Comparison of ENCODE assay signal across 33 mouse cellular contexts in the genomic region with DNA sequence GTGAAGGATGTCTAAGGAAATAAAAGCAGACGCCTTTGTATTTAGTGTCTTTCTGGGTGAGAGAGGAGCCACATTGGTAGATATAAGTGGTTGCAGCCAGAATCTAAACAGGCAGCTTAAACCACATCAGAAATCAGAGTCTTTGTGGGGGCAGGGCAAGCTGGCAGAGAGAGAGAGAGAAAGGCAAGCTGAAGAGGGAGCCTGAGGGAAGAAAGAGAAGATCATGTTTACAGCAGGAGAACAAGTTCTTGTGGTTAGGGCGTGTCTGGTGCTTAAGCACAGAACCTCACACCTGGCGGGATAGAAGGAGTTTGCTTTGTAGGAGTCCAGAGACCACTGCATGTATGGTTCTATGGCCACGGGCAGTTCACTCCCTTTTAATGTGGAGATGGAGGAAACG. TPM values are rescaled to one million over a fixed set of nuclear protein-coding genes. Genes with fewer than 3 reads are reported as not detected.
DNase-seq lines count a peak whose midpoint lies in the region; ATAC-seq and TF ChIP-seq lines count a peak whose summit lies in the region.
"Had no signal": no experiment of that assay in that cellular context is flagged by ENCODE, and none has a peak within 500 bp of the region (broad histone marks: within the 10 kb centered on the region; RNA-seq: fewer than 3 reads in every experiment).

No protein-coding gene starts in this region.

- no peak for TF ChIP-seq POLR2A in brain, embryonic 14.5 days (IDR thresholded peaks at IDR 0.05; ENCODE audit: borderline replicate concordance, extremely low read depth, insufficient read depth, insufficient read length, poor library complexity, severe bottlenecking)

- H3K4me1 ChIP-seq in forebrain, postnatal 0 days (ENCODE audit: insufficient read depth) = no peaks in the 10 kb centered on the region
- H3K4me1 ChIP-seq in forebrain, embryonic 11.5 days (replicated peaks; ENCODE audit: control insufficient read depth, insufficient read depth, low read length) = no peaks in the 10 kb centered on the region
- H3K4me1 ChIP-seq in embryonic facial prominence, embryonic 14.5 days (ENCODE audit: control insufficient read depth, insufficient read depth, low read length) = peaks cover 9% of the 10 kb centered on the region
- H3K4me1 ChIP-seq: forebrain, embryonic 13.5 days; heart, embryonic 13.5 days; hindbrain, embryonic 12.5 days; intestine, embryonic 15.5 days; limb, embryonic 15.5 days; liver, embryonic 13.5 days; megakaryocyte, embryonic 14.5 days; midbrain, embryonic 13.5 days; neural tube, embryonic 12.5 days had no signal

- TF ChIP-seq CTCF in forebrain, postnatal 0 days (IDR thresholded peaks at IDR 0.05; ENCODE audit: low read depth) = no peak
- no peak for TF ChIP-seq CTCF in brain, embryonic 14.5 days (IDR thresholded peaks at IDR 0.05; ENCODE audit: borderline replicate concordance, extremely low read depth, insufficient read depth, insufficient read length)

- H3K9me3 ChIP-seq in forebrain, postnatal 0 days (ENCODE audit: low read length) = no peaks in the 10 kb centered on the region
- H3K9me3 ChIP-seq in forebrain, embryonic 11.5 days (ENCODE audit: control insufficient read depth, low read length) = no peaks in the 10 kb centered on the region
- H3K9me3 ChIP-seq in embryonic facial prominence, embryonic 14.5 days (ENCODE audit: control insufficient read depth, low read length) = no peaks in the 10 kb centered on the region
- H3K9me3 ChIP-seq: forebrain, embryonic 13.5 days; heart, embryonic 13.5 days; hindbrain, embryonic 12.5 days; intestine, embryonic 15.5 days; limb, embryonic 15.5 days; liver, embryonic 13.5 days; megakaryocyte, embryonic 14.5 days; midbrain, embryonic 13.5 days; neural tube, embryonic 12.5 days had no signal

- H3K4me3 ChIP-seq in forebrain, postnatal 0 days (ENCODE audit: low read depth, low read length) = no peak overlapping the region
- no peak overlapping the region for H3K4me3 ChIP-seq in forebrain, embryonic 11.5 days (ENCODE audit: low read depth, low read length)
- H3K4me3 ChIP-seq in embryonic facial prominence, embryonic 14.5 days (ENCODE audit: low read depth, low read length) = no peak overlapping the region
- H3K4me3 ChIP-seq: forebrain, embryonic 13.5 days; gastrocnemius, adult 2 months; heart, embryonic 13.5 days; hindbrain, embryonic 12.5 days; intestine, embryonic 15.5 days; layer of hippocampus, adult 2 months; limb, embryonic 15.5 days; liver, embryonic 13.5 days; megakaryocyte, embryonic 14.5 days; midbrain, embryonic 13.5 days; neural tube, embryonic 12.5 days had no signal

- no peaks in the 10 kb centered on the region for H3K36me3 ChIP-seq in forebrain, postnatal 0 days (ENCODE audit: insufficient read depth)
- H3K36me3 ChIP-seq in forebrain, embryonic 11.5 days (ENCODE audit: control insufficient read depth, insufficient read depth, low read length) = no peaks in the 10 kb centered on the region
- no peaks in the 10 kb centered on the region for H3K36me3 ChIP-seq in embryonic facial prominence, embryonic 14.5 days (ENCODE audit: control insufficient read depth, insufficient read depth, low read length)
- H3K36me3 ChIP-seq: heart, embryonic 13.5 days; hindbrain, embryonic 12.5 days; intestine, embryonic 15.5 days; limb, embryonic 15.5 days; liver, embryonic 13.5 days; midbrain, embryonic 13.5 days; neural tube, embryonic 12.5 days had no signal

- ATAC-seq in forebrain, postnatal 0 days = peak; percentile 38
- no peak for ATAC-seq in forebrain, embryonic 11.5 days (replicated peaks; ENCODE audit: low FRiP score)
- peak; percentile 92 for ATAC-seq in embryonic facial prominence, embryonic 14.5 days (ENCODE audit: low read depth)
- no peak for ATAC-seq in granulocyte monocyte progenitor cell, adult 5-6 weeks (replicated peaks; ENCODE audit: poor library complexity, severe bottlenecking)
- ATAC-seq: forebrain, embryonic 13.5 days; hindbrain, postnatal 0 days; intestine, embryonic 15.5 days; lung, postnatal 0 days; midbrain, embryonic 13.5 days had no signal

- no peaks in the 10 kb centered on the region for H3K27me3 ChIP-seq in forebrain, postnatal 0 days (ENCODE audit: insufficient read depth, low read length)
- H3K27me3 ChIP-seq in forebrain, embryonic 11.5 days (ENCODE audit: control insufficient read depth, insufficient read depth, low read length) = no peaks in the 10 kb centered on the region
- H3K27me3 ChIP-seq in embryonic facial prominence, embryonic 14.5 days (replicated peaks; ENCODE audit: control insufficient read depth, insufficient read depth, low read length) = no peaks in the 10 kb centered on the region; the same call in 1 of the 2 replicates
- H3K27me3 ChIP-seq: forebrain, embryonic 13.5 days; heart, embryonic 13.5 days; hindbrain, embryonic 12.5 days; intestine, embryonic 15.5 days; limb, embryonic 15.5 days; liver, embryonic 13.5 days; megakaryocyte, embryonic 14.5 days; midbrain, embryonic 13.5 days; neural tube, embryonic 12.5 days had no signal

- no peak overlapping the region for H3K27ac ChIP-seq in forebrain, postnatal 0 days (ENCODE audit: low read depth, low read length)
- no peak overlapping the region for H3K27ac ChIP-seq in forebrain, embryonic 11.5 days (ENCODE audit: low read depth, low read length)
- peak overlapping the region; percentile 2; the same call in 1 of the 2 replicates for H3K27ac ChIP-seq in embryonic facial prominence, embryonic 14.5 days (replicated peaks; ENCODE audit: low read depth, low read length)
- H3K27ac ChIP-seq: forebrain, embryonic 13.5 days; gastrocnemius, adult 2 months; heart, embryonic 13.5 days; hindbrain, embryonic 12.5 days; hindbrain, postnatal 0 days; intestine, embryonic 15.5 days; layer of hippocampus, adult 2 months; limb, embryonic 15.5 days; liver, embryonic 13.5 days; midbrain, embryonic 13.5 days; neural tube, embryonic 12.5 days had no signal

- DNase-seq in forebrain, postnatal 0 days = no peak
- DNase-seq in forebrain, embryonic 11.5 days (ENCODE audit: low spot score) = no peak
- peak; percentile 68 for DNase-seq in thymus, postnatal 0 days (ENCODE audit: low spot score)
- DNase-seq in thymus, postnatal 10 days (ENCODE audit: low spot score in 2 of 2) = no peak
- DNase-seq in brain, embryonic 14.5 days (ENCODE audit: low read depth) = peak; percentile 26
- DNase-seq in embryonic facial prominence, embryonic 14.5 days (ENCODE audit: low spot score) = peak; percentile 87
- DNase-seq in adrenal gland, adult (ENCODE audit: inconsistent age in 2 of 2, low spot score in 1 of 2) = no peak
- DNase-seq: adrenal gland, postnatal 10 days; cerebellum, adult 11 months; cerebellum, adult 9-11 months; gastrocnemius, adult 2 months; gastrocnemius, postnatal 36 days; kidney, adult 2 months; kidney, postnatal 36 days; layer of hippocampus, postnatal 36 days; left cerebral cortex, postnatal 4 days; liver, embryonic 13.5 days; lung, adult 18-20 months; lung, postnatal 4 days; right cerebral cortex, adult 18-20 months; spleen, adult 18-20 months had no signal

- WGBS in forebrain, postnatal 0 days = 76% methylated on average over 5 of the region's 5 CpGs
- WGBS in forebrain, embryonic 11.5 days = 70% methylated on average over 5 of the region's 5 CpGs
- 28% methylated on average over 5 of the region's 5 CpGs for WGBS in embryonic facial prominence, embryonic 14.5 days

- H3K4me2 ChIP-seq in forebrain, postnatal 0 days (ENCODE audit: low read depth) = no peak overlapping the region
- no peak overlapping the region for H3K4me2 ChIP-seq in forebrain, embryonic 11.5 days (ENCODE audit: low read depth, low read length, severe bottlenecking)
- H3K4me2 ChIP-seq in embryonic facial prominence, embryonic 14.5 days (ENCODE audit: low read depth, low read length) = peak overlapping the region; percentile 21; the same call in 1 of the 2 replicates
- H3K4me2 ChIP-seq: forebrain, embryonic 13.5 days; heart, embryonic 13.5 days; hindbrain, embryonic 12.5 days; intestine, embryonic 15.5 days; limb, embryonic 15.5 days; liver, embryonic 13.5 days; midbrain, embryonic 13.5 days; neural tube, embryonic 12.5 days had no signal

- no peak overlapping the region for H3K9ac ChIP-seq in forebrain, postnatal 0 days
- H3K9ac ChIP-seq in forebrain, embryonic 11.5 days (ENCODE audit: low read length) = no peak overlapping the region
- H3K9ac ChIP-seq in embryonic facial prominence, embryonic 14.5 days (ENCODE audit: low read depth, low read length) = no peak overlapping the region
- H3K9ac ChIP-seq: forebrain, embryonic 13.5 days; heart, embryonic 13.5 days; hindbrain, embryonic 12.5 days; intestine, embryonic 15.5 days; limb, embryonic 15.5 days; liver, embryonic 13.5 days; midbrain, embryonic 13.5 days; neural tube, embryonic 12.5 days had no signal

RNA-seq across cellular contexts. Expression of a gene that starts 42.3 kb away (rescaled TPM):
- 91.6 and 129 TPM in 2 replicates for total RNA-seq in forebrain, postnatal 0 days (2014; rRNA removed)
- polyA plus RNA-seq in forebrain, postnatal 0 days (2015; fragmentation: Nextera tagmentation; extraction: Ambion mirVana) = 23.7 and 29.0 TPM in 2 replicates
- 34.8 and 41.4 TPM in 2 replicates for polyA plus RNA-seq in forebrain, embryonic 11.5 days (2014; fragmentation: Nextera tagmentation; extraction: Ambion mirVana)
- polyA plus RNA-seq in thymus, postnatal 0 days (2015; fragmentation: Nextera tagmentation; extraction: Ambion mirVana) = 3.2 and 4.2 TPM in 2 replicates
- 54.7 and 97.8 TPM in 2 replicates for polyA plus RNA-seq in brain, embryonic 14.5 days (2012; rRNA removed)
- 32.6 and 37.6 TPM in 2 replicates for polyA plus RNA-seq in embryonic facial prominence, embryonic 14.5 days (2014; fragmentation: Nextera tagmentation; extraction: Ambion mirVana)
- 0.32 TPM in 1 of 2 replicates, not detected in the other for total RNA-seq in granulocyte monocyte progenitor cell, adult 5-6 weeks (2014; fragmentation: Nextera tagmentation)
- total RNA-seq in granulocyte monocyte progenitor cell, adult 5-6 weeks (2017) = not detected in 2 replicates

Comparison
In these comparisons a context has a peak if more than half of its experiments do, and no peak if none do; other contexts are left out.
1. ATAC-seq: peak in forebrain, postnatal 0 days (single experiment) and embryonic facial prominence, embryonic 14.5 days (single experiment); none in forebrain, embryonic 11.5 days (single experiment) and granulocyte monocyte progenitor cell, adult 5-6 weeks (single experiment).
2. DNase-seq: peak in thymus, postnatal 0 days (single experiment), brain, embryonic 14.5 days (single experiment) and embryonic facial prominence, embryonic 14.5 days (single experiment); none in forebrain, postnatal 0 days (single experiment), forebrain, embryonic 11.5 days (single experiment), thymus, postnatal 10 days (0 of 2) and adrenal gland, adult (0 of 2).